Mouse (Mus musculus) urinary bladder, postnatal 36 days (tissue): Measurements from ENCODE around the gene Zfp697.
"Not testable (repeated sequence)": the region's sequence is repeated elsewhere in the genome, so short reads cannot be mapped to it uniquely, and the experiment has no call there.

ENCODE experiments used
- DNase-seq, 2 experiments: peaks; one replicate each; pipeline ENCODE4 v3.0.0; 2022; ENCODE audit warnings: low spot score in 2 of 2, mixed read lengths in 1 of 2

The Zfp697 gene

DNA sequence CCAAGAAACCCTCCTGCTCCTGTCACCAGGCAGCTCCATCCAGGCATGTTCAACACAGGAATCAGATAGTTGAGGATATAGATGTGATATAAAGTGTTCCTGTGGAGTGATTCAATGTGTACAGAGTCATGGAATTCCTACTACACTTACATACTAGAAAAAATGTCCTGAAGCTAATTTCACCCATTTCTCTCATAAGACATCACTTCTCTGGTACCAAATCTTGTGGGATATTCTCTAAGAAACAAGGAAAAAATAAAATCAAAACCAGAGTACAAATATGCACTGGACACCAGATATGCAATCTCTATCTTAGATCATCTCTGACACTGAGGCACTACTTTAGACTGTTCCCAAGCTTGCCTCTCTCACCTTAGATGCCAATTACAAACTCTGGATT lies 247.9 kb downstream of the Zfp697 start, which contains the start of gene Hsd3b5:
Gene Hsd3b5, minus strand, starts transcription at position 101 of the 400 bp plus-strand sequence.
- no peak for DNase-seq

DNA sequence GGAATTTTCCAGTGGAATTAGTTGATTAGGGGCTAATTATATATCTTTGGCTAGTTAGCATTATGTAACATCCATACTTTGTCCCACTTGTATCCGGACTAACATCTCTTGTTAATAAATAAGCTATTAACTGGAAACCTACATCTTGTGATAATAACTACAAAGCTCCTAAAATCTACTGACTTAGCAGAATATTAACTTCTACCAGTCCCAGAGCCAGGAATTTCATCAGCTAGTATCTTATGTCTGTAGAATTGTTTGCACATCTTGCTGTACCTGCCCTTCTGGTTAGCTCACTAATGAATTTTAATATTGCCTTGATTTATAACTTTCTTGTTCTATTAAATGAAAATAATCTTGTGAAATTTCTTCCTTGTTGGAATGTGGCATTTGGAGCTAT lies 252.9 kb downstream of the Zfp697 start:
- DNase-seq: no peak

GRCm38 (mm10) chr3:98680786-98681185 lies 298.5 kb downstream of the Zfp697 start:
- DNase-seq: no peak

GRCm38 (mm10) chr3:98682401-98682800 lies 300.1 kb downstream of the Zfp697 start:
- no peak for DNase-seq

DNA sequence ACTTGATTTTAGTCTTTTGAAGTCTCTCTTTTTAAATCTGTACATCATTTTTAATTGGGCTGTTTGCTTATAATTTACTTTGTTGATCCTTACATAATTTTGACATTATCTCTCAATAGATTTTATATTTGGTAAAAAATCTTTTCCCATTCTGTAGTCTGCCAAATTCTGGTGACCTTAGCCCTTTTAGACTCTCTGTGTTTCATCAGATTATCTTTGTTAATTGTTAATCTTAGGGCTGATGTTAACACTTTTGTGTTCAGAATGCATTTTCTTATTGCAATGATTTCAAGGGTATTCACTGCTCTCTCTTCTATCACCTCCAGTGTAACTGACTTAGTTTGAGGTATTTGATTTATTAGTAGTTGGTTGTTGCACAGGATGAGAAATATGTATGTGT lies 338.5 kb downstream of the Zfp697 start:
- no peak for DNase-seq

DNA sequence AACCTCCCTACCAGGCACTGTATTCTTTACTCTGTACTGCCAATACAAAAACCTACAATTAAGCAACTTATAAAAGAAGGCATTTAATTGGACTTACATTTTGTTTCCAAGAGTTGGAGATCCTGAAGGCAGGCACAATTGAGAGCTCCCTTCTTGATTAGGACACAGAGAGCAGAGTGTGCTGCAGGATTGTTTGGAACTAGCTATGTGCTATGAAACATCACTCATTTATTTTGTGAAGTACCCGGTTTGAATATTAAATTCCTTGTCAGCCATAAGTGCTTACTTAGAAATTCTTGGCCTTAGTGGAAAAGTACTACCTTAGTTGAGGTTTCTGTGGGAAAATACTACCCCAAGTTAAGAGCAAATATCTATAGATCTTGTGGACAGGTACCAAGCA lies 342.1 kb downstream of the Zfp697 start, which contains the start of gene Hsd3b2:
Gene Hsd3b2, minus strand, starts transcription at position 168 of the 400 bp plus-strand sequence.
- DNase-seq: no peak

GRCm38 (mm10) chr3:98726281-98726680 lies 344.0 kb downstream of the Zfp697 start:
- DNase-seq: no peak

DNA sequence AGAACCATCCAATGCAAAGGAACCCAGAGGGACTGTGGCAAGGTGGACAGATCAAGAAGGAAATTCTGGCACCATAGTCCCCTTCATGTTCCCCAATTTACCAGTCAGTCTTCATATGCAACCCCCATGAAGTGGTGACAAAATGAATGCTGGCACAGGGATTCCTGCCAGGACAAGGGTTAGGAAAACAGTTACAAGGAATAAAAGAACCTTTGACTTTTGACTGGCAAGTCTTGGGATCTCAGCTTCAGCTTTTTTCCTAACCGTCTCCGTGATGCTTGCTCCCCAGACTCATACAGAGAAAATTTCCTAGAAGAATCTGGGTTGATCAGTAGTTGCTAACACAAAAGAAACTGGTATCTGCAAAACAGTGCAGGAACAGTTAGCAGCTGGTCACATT lies 351.5 kb downstream of the Zfp697 start:
- DNase-seq: no peak

DNA sequence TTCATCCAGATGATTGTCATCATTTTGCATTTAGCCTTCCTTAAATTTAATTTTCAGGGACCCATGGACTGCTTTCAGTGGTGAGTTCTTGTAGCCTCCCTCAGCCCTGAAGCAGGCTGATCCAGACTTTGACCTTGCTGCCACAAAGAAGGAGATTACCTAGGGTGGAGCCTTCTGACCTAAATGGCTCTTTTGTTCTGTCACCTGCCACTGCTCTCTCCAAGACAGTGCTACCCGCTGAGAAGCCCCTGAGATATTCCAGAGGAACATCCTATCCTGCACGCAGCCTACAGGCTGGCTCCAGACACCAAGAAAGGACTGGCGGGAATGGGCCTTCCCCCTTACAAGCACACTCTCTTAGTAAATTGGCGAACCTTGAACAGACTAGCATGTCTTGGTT lies 352.1 kb downstream of the Zfp697 start:
- no peak for DNase-seq

- not testable (repeated sequence) for DNase-seq
Observed at GRCm38 (mm10) chr3:98741043-98741442, 358.8 kb downstream of the Zfp697 start.

GRCm38 (mm10) chr3:98752171-98752570 lies 369.9 kb downstream of the Zfp697 start:
- DNase-seq: no peak

DNA sequence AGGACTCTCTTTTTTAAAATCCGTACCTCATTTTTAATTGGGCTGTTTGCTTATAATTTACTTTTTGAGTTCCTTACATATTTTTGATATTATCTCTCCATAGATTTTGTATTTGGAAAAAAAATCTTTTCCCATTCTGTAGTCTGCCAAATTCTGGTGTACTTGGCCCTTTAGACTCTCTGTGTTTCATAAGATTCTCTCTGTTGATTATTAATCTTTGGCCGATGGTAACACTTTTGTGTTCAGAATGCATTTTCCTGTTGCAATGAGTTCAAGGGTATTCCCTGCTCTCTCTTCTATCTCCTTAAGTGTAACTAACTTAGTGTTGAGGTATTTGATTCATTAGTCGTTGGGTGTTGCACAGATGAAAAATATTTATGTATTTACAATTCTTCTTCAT lies 374.6 kb downstream of the Zfp697 start:
- DNase-seq: no peak

DNA sequence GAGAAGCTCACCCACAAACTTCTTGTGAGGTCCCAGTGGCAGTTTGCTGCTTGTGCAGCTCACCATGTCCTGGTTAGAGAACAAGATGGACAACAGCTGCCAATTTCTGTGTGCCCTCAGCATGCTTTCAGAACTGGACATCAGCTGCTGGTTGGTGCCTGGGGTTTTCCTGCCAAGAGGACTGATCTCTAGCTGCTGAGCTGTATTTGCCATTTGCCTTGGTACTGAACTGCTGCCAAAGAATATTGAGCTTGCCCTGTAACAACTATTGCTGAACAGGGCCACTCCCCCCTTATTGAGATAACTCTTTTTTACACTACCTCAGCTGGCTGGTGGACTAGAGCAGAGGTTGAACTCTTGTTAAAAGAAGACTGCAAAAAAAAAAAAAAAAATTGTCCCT lies 381.9 kb downstream of the Zfp697 start:
- no peak for DNase-seq

DNA sequence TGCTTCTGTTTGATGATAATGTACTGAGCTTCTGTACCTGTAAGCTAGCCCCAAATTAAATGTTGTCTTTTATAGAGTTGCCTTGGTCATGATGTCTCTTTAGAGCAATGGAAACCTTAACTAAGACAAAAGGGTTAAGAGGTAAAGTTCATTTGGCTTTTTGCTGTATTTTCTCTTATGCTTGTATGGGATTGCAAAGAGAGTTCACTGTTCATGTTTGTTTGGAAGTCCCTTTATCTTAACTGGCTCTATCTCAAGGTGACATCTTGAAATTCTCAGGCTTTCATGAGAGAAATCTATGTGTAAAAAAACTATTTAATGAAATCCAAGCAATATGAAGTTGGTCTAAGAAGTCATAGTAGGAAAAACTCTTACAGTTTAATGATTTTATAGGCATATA lies 398.7 kb downstream of the Zfp697 start:
- DNase-seq: no peak

- no peak for DNase-seq
Observed at GRCm38 (mm10) chr3:98782181-98782868, 400.1 kb downstream of the Zfp697 start.

DNA sequence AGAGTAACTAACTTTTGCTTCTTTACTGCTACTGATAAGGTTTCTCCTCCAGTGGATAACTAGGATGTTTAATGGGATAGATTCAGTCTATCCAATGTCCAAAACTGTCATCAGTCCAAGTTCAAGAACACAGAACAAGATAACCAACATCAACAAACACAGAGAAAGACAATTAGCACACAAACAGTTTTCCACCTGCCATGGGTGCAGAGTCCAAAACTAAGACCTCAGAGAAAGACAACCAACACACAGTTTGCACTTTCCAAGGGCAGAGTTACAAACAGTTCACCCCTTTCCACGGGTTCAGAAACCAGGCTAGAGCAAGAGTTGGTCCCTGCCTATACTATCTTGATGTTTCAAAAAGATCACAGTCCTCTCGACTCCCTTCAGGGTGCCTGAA lies 404.3 kb downstream of the Zfp697 start:
- no peak for DNase-seq
